Mouse (Mus musculus): ENCODE data around the gene Prkce. TPM values are rescaled to one million over a fixed set of nuclear protein-coding genes. Genes with fewer than 3 reads are reported as not detected.

The Prkce gene
- polyA plus RNA-seq (2014; fragmentation: Illumina TruSeq; extraction: RNeasy Lipid Tissue Mini Kit (QIAGEN cat#74804); ENCODE audit: low replicate concordance) = 14.9 TPM

GRCm38 (mm10) chr17:86167320-86168230 lies at the start of gene Prkce:
Gene Prkce, plus strand, starts transcription at chr17:86167785.

GRCm38 (mm10) chr17:86145079-86145951 lies 22.3 kb upstream of the Prkce start, which contains the start of gene Srbd1:
Gene Srbd1, minus strand, starts transcription at chr17:86145175.

GRCm38 (mm10) chr17:86505183-86505631 lies 337.6 kb downstream of the Prkce start, which contains the start of gene Gm10309:
Gene Gm10309, minus strand, starts transcription at chr17:86505232.

Other genes with a start within 250 kb of the Prkce start
- 8.6 TPM for gene Srbd1, start 22.6 kb upstream of the Prkce start, polyA plus RNA-seq (2014; fragmentation: Illumina TruSeq; extraction: RNeasy Lipid Tissue Mini Kit (QIAGEN cat#74804); ENCODE audit: low replicate concordance)

All from small intestine, adult 10 weeks (tissue).